Comparison of ENCODE assay signal across 8 mouse cellular contexts in genomic region chr11:104272352-104272751, GRCm38 (mm10). TPM values are rescaled to one million over a fixed set of nuclear protein-coding genes. Genes with fewer than 3 reads are reported as not detected.
DNase-seq lines count a peak whose midpoint lies in the region; ATAC-seq and TF ChIP-seq lines count a peak whose summit lies in the region.

No protein-coding gene starts in this region.

- DNase-seq in adrenal gland, adult (ENCODE audit: inconsistent age in 2 of 2, low spot score in 1 of 2), result peak; percentile 88 to 92
- no peak for DNase-seq in adrenal gland, postnatal 4 days (ENCODE audit: low spot score in 2 of 2)
- peak; percentile 64 to 65 for DNase-seq in adrenal gland, adult 18-20 months (ENCODE audit: low spot score in 2 of 2)
- DNase-seq in fibroblast of lung, adult 2 months (ENCODE audit: low read depth), result peak; percentile 25
- peak; percentile 96 for DNase-seq in kidney, adult 9 months
- peak; percentile 81 for DNase-seq in midbrain, postnatal 0 days (ENCODE audit: low spot score)
- no peak for DNase-seq in thymus, postnatal 36 days

- no peaks in the 10 kb centered on the region for H3K36me3 ChIP-seq in midbrain, postnatal 0 days (ENCODE audit: insufficient read depth, low read length)

- no peaks in the 10 kb centered on the region for H3K27me3 ChIP-seq in midbrain, postnatal 0 days (ENCODE audit: insufficient read depth, low read length)

- no peak for TF ChIP-seq CTCF in midbrain, postnatal 0 days (IDR thresholded peaks at IDR 0.05)

- no peak overlapping the region for H3K9ac ChIP-seq in midbrain, postnatal 0 days (replicated peaks; ENCODE audit: low read length, poor library complexity, severe bottlenecking)

- H3K4me1 ChIP-seq in midbrain, postnatal 0 days (ENCODE audit: insufficient read depth, low read length), result 0 out of 2 replicates have a peak, but pooled peaks cover 3% of the 10 kb centered on the region

- H3K4me3 ChIP-seq in midbrain, postnatal 0 days (ENCODE audit: low read depth, low read length), result no peak overlapping the region

- no peaks in the 10 kb centered on the region for H3K9me3 ChIP-seq in midbrain, postnatal 0 days (ENCODE audit: low read length)

- H3K4me2 ChIP-seq in midbrain, postnatal 0 days (ENCODE audit: low read depth, low read length, poor library complexity, severe bottlenecking), result no peak overlapping the region

- H3K27ac ChIP-seq in midbrain, postnatal 0 days (ENCODE audit: low read depth, low read length), result 0 out of 2 replicates have a peak overlapping the region, but pooled peaks have one; percentile 38

- WGBS in midbrain, postnatal 0 days, result 45% methylated on average over 8 of the region's 8 CpGs

- peak; percentile 82 for ATAC-seq in midbrain, postnatal 0 days (ENCODE audit: low FRiP score)
- ATAC-seq in CD4-positive, CD25-positive, alpha-beta regulatory T cell, adult 4 months, result no peak

RNA-seq across cellular contexts. Expression of gene Mapt, which starts 41.2 kb away (rescaled TPM):
- total RNA-seq in adrenal gland, postnatal 4 days (2021), result 100 to 1,000 TPM; 105 to 107 TPM
- total RNA-seq in adrenal gland, adult 18-20 months (2021), result 100 to 1,000 TPM; 128 to 208 TPM
- total RNA-seq in midbrain, postnatal 0 days (2014; rRNA removed), result 673 and 700 TPM in 2 replicates
- 1,369 and 1,377 TPM in 2 replicates for polyA plus RNA-seq in midbrain, postnatal 0 days (2015; fragmentation: Nextera tagmentation; extraction: Ambion mirVana)
- under 1 TPM; 0.11 to 0.34 TPM for polyA plus RNA-seq in CD4-positive, CD25-positive, alpha-beta regulatory T cell, adult 4 months (2017; shearing (Covaris generic))

Comparison
In these comparisons a context has a peak if more than half of its experiments do, and no peak if none do; other contexts are left out.
1. DNase-seq: peak in adrenal gland, adult (2 of 2), adrenal gland, adult 18-20 months (2 of 2), fibroblast of lung, adult 2 months (single experiment), kidney, adult 9 months (single experiment) and midbrain, postnatal 0 days (single experiment); none in adrenal gland, postnatal 4 days (0 of 2) and thymus, postnatal 36 days (0 of 2).